In genomic region chr5:64582031-64582430, GRCm38 (mm10) we compare ENCODE assay signal across 14 mouse cellular contexts.
"Had no signal": no experiment of that assay in that cellular context is flagged by ENCODE, and none has a peak within 500 bp of the region (broad histone marks: within the 10 kb centered on the region; RNA-seq: fewer than 3 reads in every experiment).

No protein-coding gene starts in this region.

- H3K9ac ChIP-seq: lung, embryonic 15.5 days; midbrain, embryonic 12.5 days; neural tube, embryonic 12.5 days; stomach, embryonic 15.5 days had no signal

- ATAC-seq: lung, postnatal 0 days had no signal

- H3K4me3 ChIP-seq: lung, embryonic 15.5 days; megakaryocyte, embryonic 14.5 days; midbrain, embryonic 12.5 days; neural tube, embryonic 12.5 days; stomach, embryonic 15.5 days had no signal

- H3K27me3 ChIP-seq: lung, embryonic 15.5 days; midbrain, embryonic 12.5 days; neural tube, embryonic 12.5 days; stomach, embryonic 15.5 days had no signal

- H3K27ac ChIP-seq: macrophage; midbrain, embryonic 12.5 days; neural tube, embryonic 12.5 days; stomach, embryonic 15.5 days; stomach, postnatal 0 days had no signal

- H3K4me2 ChIP-seq: lung, embryonic 15.5 days; midbrain, embryonic 12.5 days; neural tube, embryonic 12.5 days; stomach, embryonic 15.5 days had no signal

- H3K36me3 ChIP-seq: lung, embryonic 15.5 days; midbrain, embryonic 12.5 days; neural tube, embryonic 12.5 days; stomach, embryonic 15.5 days had no signal

- H3K9me3 ChIP-seq: lung, embryonic 15.5 days; midbrain, embryonic 12.5 days; neural tube, embryonic 12.5 days; stomach, embryonic 15.5 days had no signal

- DNase-seq: lung, adult 2 months; midbrain, embryonic 14.5 days; right cerebral cortex, postnatal 14 days; thymus, adult 2 months; thymus, postnatal 25 days; thymus, postnatal 4 days had no signal
